Mouse (Mus musculus) heart, adult 2 months (tissue): ENCODE results near the gene AW822073. TPM values are rescaled to one million over a fixed set of nuclear protein-coding genes. Genes with fewer than 3 reads are reported as not detected.

Experiments
- DNase-seq, 2 experiments: peaks; one replicate each; pipeline ENCODE4 v3.0.0; 2021
- H3K27ac ChIP-seq: fragments of 200-600 bp; 2 replicates; pipeline ENCODE4 v1.8.1; 2022
- H3K27me3 ChIP-seq: fragments of 200-500 bp; 2 replicates; pipeline ENCODE4 v1.6.1; 2012; ENCODE audit warnings: mild to moderate bottlenecking, low read length, inconsistent platforms, mixed read lengths; ENCODE audit not compliant: control insufficient read depth, insufficient read depth
- H3K36me3 ChIP-seq: fragments of 200-500 bp; 2 replicates; pipeline ENCODE4 v1.6.1; 2012; ENCODE audit warnings: low read length, inconsistent platforms; ENCODE audit not compliant: control insufficient read depth, insufficient read depth
- H3K4me1 ChIP-seq: fragments of 200-500 bp; 2 replicates; pipeline ENCODE4 v1.6.1; 2011; ENCODE audit warnings: low read length; ENCODE audit not compliant: control insufficient read depth, insufficient read depth
- H3K4me3 ChIP-seq: fragments of 200-600 bp; 2 replicates; pipeline ENCODE4 v1.8.1; 2022
- H3K79me2 ChIP-seq: fragments of 200-500 bp; replicated peaks from 2 replicates; pipeline ENCODE4 v1.6.1; 2012; ENCODE audit warnings: mild to moderate bottlenecking, inconsistent platforms, low read length, moderate library complexity, mixed read lengths; ENCODE audit not compliant: control insufficient read depth, insufficient read depth
- H3K9ac ChIP-seq: fragments of 200-500 bp; 2 replicates; pipeline ENCODE4 v1.6.1; 2012; ENCODE audit warnings: low read depth, mild to moderate bottlenecking, control low read depth, inconsistent platforms, low read length, mixed read lengths
- CTCF ChIP-seq: fragments of 200-600 bp; IDR thresholded peaks from 2 replicates; pipeline ENCODE4 v1.8.1; 2022; ENCODE audit warnings: antibody characterized with exemption, mild to moderate bottlenecking, moderate library complexity
- EP300 ChIP-seq: fragments of 200-500 bp; IDR thresholded peaks from 2 replicates; pipeline ENCODE4 v1.6.1; 2011; ENCODE audit warnings: low read depth, low read length, control low read depth; ENCODE audit not compliant: insufficient read depth
- POLR2A ChIP-seq: fragments of 200-500 bp; IDR thresholded peaks from 2 replicates; pipeline ENCODE4 v1.6.1; 2011; ENCODE audit warnings: mild to moderate bottlenecking, low read depth, low read length, control low read depth; ENCODE audit not compliant: insufficient read depth
- WGBS: fragments of 180-500 bp; shearing (Covaris S2); methylation state at CpG from one replicate; pipeline ENCODE4 v1.1.7; 2018; 5-methylcytosine and 5-hydroxymethylcytosine counted together
- intact Hi-C: fragments of 180-260 bp; cut with DNase I; formaldehyde crosslinking; loops from one replicate; pipeline ENCODE4 v1.15.1; 2025
- polyA plus RNA-seq: library from polyadenylated mRNA; depleted of rRNA; stranded (reverse); fragments of >200 nt; gene quantifications from 2 replicates; pipeline ENCODE4 v1.2.3, GENCODE M21; 2012
- total RNA-seq, 2 experiments: library from RNA; stranded (reverse); gene quantifications; 2 replicates each; pipeline ENCODE4 v1.2.3; 2021

Gene AW822073
- total and polyA plus RNA-seq, 3 experiments: not detected

GRCm38 (mm10) chr10:58217366-58217765 lies 7.4 kb downstream of the AW822073 start:
- 53% methylated on average over 3 of the region's 3 CpGs for WGBS
- intact Hi-C loops: no loop called here
- Histone ChIP-seq H3K27ac (no peak overlapping the region), H3K9ac (no peak overlapping the region), H3K79me2 (no peaks in the 10 kb centered on the region), H3K4me1 (no peaks in the 10 kb centered on the region), H3K27me3 (peaks cover 4% of the 10 kb centered on the region; the same call in 1 of the 2 replicates), H3K4me3 (no peak overlapping the region), H3K36me3 (no peaks in the 10 kb centered on the region)
- no peak for DNase-seq
- TF ChIP-seq EP300 (no peak), CTCF (no peak), POLR2A (no peak)

- TF ChIP-seq CTCF: no peak
- no peak for TF ChIP-seq EP300
- Histone ChIP-seq H3K4me1 (no peaks in the 10 kb centered on the region), H3K79me2 (no peaks in the 10 kb centered on the region; the same call in 1 of the 2 replicates), H3K36me3 (no peaks in the 10 kb centered on the region), H3K9ac (no peak overlapping the region), H3K27ac (no peak overlapping the region), H3K4me3 (no peak overlapping the region), H3K27me3 (peaks cover 4% of the 10 kb centered on the region; the same call in 1 of the 2 replicates)
- WGBS: 72% methylated on average over 1 of the region's 1 CpGs
- intact Hi-C loops: no loop called here
- no peak for DNase-seq
These were observed 9.4 kb downstream of the AW822073 start for GRCm38 (mm10) chr10:58215353-58215752.

GRCm38 (mm10) chr10:58214934-58215333 lies 9.8 kb downstream of the AW822073 start:
- Histone ChIP-seq H3K4me1 (no peaks in the 10 kb centered on the region), H3K4me3 (no peak overlapping the region), H3K36me3 (no peaks in the 10 kb centered on the region), H3K27me3 (peaks cover 4% of the 10 kb centered on the region; the same call in 1 of the 2 replicates), H3K27ac (no peak overlapping the region), H3K79me2 (no peaks in the 10 kb centered on the region; the same call in 1 of the 2 replicates), H3K9ac (no peak overlapping the region)
- intact Hi-C loops: no loop called here
- no peak for TF ChIP-seq POLR2A
- no peak for TF ChIP-seq CTCF
- TF ChIP-seq EP300: no peak
- WGBS: 68% methylated on average over 5 of the region's 5 CpGs
- no peak for DNase-seq

- H3K4me1 ChIP-seq: no peaks in the 10 kb centered on the region
- peaks cover 4% of the 10 kb centered on the region; the same call in 1 of the 2 replicates for H3K27me3 ChIP-seq
- no peaks in the 10 kb centered on the region; the same call in 1 of the 2 replicates for H3K79me2 ChIP-seq
- TF ChIP-seq CTCF: no peak
- no peak for TF ChIP-seq POLR2A
- no peak for TF ChIP-seq EP300
- no peak overlapping the region for H3K4me3 ChIP-seq
- no peaks in the 10 kb centered on the region for H3K36me3 ChIP-seq
- no peak for DNase-seq
- intact Hi-C loops: no loop called here
- no peak overlapping the region for H3K27ac ChIP-seq
- H3K9ac ChIP-seq: no peak overlapping the region
These were observed 10.2 kb downstream of the AW822073 start for GRCm38 (mm10) chr10:58214497-58214896.

- DNase-seq: no peak
- H3K79me2 ChIP-seq: no peaks in the 10 kb centered on the region; the same call in 1 of the 2 replicates
- intact Hi-C loops: no loop called here
- TF ChIP-seq POLR2A (no peak), CTCF (no peak), EP300 (no peak)
- H3K9ac ChIP-seq: no peak overlapping the region
- H3K27me3 ChIP-seq: peaks cover 2% of the 10 kb centered on the region; the same call in 1 of the 2 replicates
- no peaks in the 10 kb centered on the region for H3K4me1 ChIP-seq
- no peak overlapping the region for H3K4me3 ChIP-seq
- H3K27ac ChIP-seq: no peak overlapping the region
- 70% methylated on average over 7 of the region's 7 CpGs for WGBS
- H3K36me3 ChIP-seq: no peaks in the 10 kb centered on the region
These were observed 12.5 kb downstream of the AW822073 start for GRCm38 (mm10) chr10:58212230-58212629.

GRCm38 (mm10) chr10:58211213-58211612 lies 13.5 kb downstream of the AW822073 start:
- TF ChIP-seq POLR2A (no peak), CTCF (no peak), EP300 (no peak)
- Histone ChIP-seq H3K9ac (no peak overlapping the region), H3K79me2 (no peaks in the 10 kb centered on the region; the same call in 1 of the 2 replicates), H3K36me3 (no peaks in the 10 kb centered on the region), H3K4me3 (no peak overlapping the region), H3K4me1 (no peaks in the 10 kb centered on the region), H3K27ac (no peak overlapping the region), H3K27me3 (peaks cover 2% of the 10 kb centered on the region; the same call in 1 of the 2 replicates)
- WGBS: 81% methylated on average over 2 of the region's 2 CpGs
- intact Hi-C loops: no loop called here
- no peak for DNase-seq
